Mouse (Mus musculus) heart, adult 11 months (tissue): ENCODE measurements around the gene Ublcp1.
A peak's percentile ranks its signal among the peaks of the same experiment; 100 is the strongest.

Experiments used
- DNase-seq: peaks from one replicate; pipeline ENCODE4 v3.0.0; 2022

Ublcp1 gene

DNA sequence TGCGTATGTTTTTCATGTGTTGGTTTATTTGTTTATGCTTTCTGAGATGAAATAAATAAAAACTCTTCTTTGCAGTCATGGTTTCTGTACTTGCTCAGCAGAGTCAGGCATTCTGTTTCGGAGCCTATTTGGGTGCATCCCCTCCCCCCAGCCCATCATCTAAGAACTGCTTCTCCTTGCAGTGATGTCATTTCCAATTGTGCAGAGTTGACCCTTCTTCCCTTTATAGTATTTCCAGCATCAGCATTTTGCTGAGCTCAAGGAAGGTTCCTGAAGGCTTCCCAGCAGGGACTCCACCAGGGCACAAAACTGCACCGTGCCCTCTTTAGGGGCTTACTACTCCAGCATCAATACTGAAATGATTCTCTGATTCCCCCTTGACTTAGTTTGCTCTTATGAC is 55.7 kb downstream of the Ublcp1 start:
- DNase-seq, result peak; percentile 85

DNA sequence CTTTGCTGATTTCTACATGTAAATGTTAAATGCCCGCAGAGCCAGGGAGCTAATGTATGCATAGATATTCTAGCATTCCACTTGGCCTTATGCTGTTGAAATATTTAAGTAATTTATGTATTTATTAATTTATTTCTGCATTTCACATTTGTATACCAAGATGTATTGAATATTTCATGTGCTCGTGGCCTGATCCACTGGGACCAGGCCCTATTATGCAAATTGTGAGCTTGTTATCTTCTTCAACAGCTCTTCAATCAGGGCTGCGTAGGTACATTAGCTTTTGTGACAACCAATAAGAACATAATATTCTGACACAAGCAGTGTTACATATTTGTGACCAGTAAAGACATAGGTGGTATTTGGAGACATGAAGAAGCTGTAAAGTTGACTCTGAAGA is 56.9 kb downstream of the Ublcp1 start:
- DNase-seq, result peak; percentile 8

- no peak for DNase-seq
These were observed 58.0 kb downstream of the Ublcp1 start for GRCm38 (mm10) chr11:44412276-44412675.

GRCm38 (mm10) chr11:44410413-44410812 is 59.9 kb downstream of the Ublcp1 start:
- DNase-seq, result peak; percentile 46

DNA sequence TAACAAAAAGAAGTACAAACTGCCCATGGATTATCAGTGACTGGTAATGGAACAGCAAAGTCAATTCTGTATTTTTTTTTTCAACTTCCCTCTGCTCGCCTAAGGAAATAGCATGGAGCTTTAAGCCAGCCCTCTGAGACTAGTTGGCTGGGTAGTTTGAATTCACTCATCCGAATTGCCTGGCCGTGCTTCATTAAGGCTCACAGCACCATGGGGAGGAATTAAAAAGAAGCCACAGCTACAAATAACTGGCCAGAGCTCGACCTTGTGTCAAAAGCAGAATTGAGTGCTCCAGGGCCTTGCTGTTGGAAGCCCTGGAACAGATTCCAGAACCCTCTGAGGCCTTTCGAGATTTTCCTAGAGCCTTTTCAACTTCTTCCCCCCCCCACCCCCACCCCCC is 61.7 kb downstream of the Ublcp1 start:
- peak; percentile 76 for DNase-seq

DNA sequence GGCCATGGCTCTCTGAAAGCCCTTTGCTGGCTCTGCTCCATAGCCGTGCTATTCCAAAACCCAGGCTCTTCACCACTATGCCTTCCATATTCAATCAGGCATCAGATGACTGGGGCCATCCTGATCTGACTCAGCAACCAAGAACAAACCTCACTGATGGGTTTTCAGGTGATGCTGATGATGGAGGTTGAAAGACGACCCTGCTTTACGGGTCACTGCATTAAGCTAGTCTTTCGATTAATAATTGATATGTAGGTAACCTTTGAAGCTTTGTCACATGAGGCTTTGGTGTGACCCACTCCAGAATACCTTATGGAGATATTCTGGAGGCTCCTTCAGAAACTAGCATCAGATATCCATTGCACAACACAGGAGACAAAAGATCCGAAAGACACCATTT is 63.8 kb downstream of the Ublcp1 start:
- peak; percentile 31 for DNase-seq

DNA sequence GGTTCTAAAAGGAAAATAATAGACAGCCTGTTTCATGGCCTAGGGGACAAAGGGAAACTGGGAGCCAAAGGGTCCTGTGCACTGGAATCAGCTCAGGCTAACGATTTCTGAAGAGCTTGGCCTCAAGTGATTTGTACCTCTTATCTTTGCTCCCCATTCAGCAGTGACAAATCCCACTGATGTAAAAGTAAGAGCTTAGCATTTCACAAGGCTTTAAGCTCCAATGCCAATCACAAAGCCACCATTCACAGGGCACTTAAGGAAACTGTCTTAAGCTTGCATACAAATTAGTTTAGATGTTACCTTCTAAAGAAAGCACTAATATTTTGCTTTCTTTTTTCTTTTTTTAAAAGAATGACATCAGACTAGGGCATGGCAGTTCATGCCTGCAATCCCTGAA is 64.3 kb downstream of the Ublcp1 start:
- DNase-seq, result no peak

- DNase-seq, result no peak
These were observed 65.2 kb downstream of the Ublcp1 start for GRCm38 (mm10) chr11:44405113-44405512.
